Mouse (Mus musculus): ENCODE measurements around the gene Spred3.

DNA sequence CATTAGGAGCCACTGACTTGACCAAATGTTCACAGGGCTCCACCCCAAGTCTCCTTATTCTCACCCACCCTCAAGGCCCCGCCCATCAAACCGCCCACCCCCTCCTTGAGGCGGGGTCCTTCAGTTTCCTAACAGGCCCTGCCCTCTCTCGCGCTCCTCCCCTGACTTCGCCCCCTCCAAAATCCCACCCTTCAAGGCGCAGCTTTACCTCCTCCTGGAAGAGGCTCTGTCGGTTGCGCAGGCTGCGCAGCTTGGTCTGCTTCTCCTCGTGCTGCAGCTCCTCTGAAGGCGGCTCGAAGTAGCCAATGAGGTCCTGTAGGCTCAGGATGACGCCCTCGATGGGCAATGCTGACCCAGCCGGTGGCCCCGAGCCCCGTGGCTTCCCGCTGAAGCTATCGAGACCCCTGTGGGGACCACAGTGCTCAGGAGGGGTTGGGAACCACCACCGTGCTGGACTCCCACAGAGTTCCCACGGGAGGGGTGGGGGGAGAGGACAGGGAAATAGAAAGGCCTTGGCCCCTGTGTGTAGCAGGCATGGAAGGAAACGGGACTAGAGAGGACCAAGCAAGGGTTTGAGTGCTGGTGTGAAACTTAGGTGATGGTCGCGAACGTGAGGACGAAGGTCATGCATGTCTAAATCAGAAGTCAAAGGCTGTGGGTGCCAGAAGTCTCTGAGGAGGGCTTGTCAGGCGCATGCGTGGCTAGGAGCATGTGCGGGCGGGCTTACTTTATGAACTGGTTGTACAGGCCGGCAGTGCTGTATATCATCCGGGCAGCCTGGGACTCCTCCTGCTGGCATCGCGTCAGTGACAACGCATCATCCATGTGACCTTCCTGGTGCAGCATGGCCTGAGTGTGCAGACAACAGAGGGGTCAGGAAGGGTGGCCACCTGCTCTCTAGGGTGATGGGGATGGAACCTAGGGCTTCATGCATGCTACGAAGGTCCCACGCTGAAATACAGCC, 60.9 kb downstream of the Spred3 start:
- TF ChIP-seq POLR2A (IDR thresholded peaks at IDR 0.05; ENCODE audit: low read depth, low read length) (no peak), CTCF (IDR thresholded peaks at IDR 0.05; ENCODE audit: extremely low read depth, insufficient read length, insufficient replicate concordance, low read depth, low read length) (no peak)

All from small intestine, adult 2 months (tissue).